16 mouse cellular contexts compared by ENCODE assay signal in genomic region chr4:140747978-140748377, GRCm38 (mm10). TPM values are rescaled to one million over a fixed set of nuclear protein-coding genes. Genes with fewer than 3 reads are reported as not detected.
DNase-seq lines count a peak whose midpoint lies in the region; ATAC-seq lines count a peak whose summit lies in the region.
"Had no signal": no experiment of that assay in that cellular context is flagged by ENCODE, and none has a peak within 500 bp of the region (broad histone marks: within the 10 kb centered on the region; RNA-seq: fewer than 3 reads in every experiment).

No protein-coding gene starts in this region.

- peak overlapping the region; percentile 25; the same call in 1 of the 2 replicates for H3K27ac ChIP-seq in midbrain, embryonic 10.5 days (replicated peaks)
- no peak overlapping the region for H3K27ac ChIP-seq in midbrain, embryonic 13.5 days
- H3K27ac ChIP-seq in stomach, embryonic 15.5 days, result 0 out of 2 replicates have a peak overlapping the region, but pooled peaks have one; percentile 2
- H3K27ac ChIP-seq: gastrocnemius, adult 2 months; limb, embryonic 13.5 days had no signal

- peaks cover 24% of the 10 kb centered on the region for H3K27me3 ChIP-seq in midbrain, embryonic 10.5 days (ENCODE audit: low read depth, poor library complexity, severe bottlenecking)
- H3K27me3 ChIP-seq in midbrain, embryonic 13.5 days, result peaks cover 5% of the 10 kb centered on the region; the same call in 1 of the 2 replicates
- no peaks in the 10 kb centered on the region for H3K27me3 ChIP-seq in stomach, embryonic 15.5 days (replicated peaks)

- peak; percentile 28 for DNase-seq in gastrocnemius, postnatal 14 days
- no peak for DNase-seq in gastrocnemius, adult 8-10 months (ENCODE audit: low spot score in 2 of 2)
- no peak for DNase-seq in midbrain, embryonic 10.5 days (ENCODE audit: low spot score)
- peak; percentile 56 for DNase-seq in heart, postnatal 4 days
- DNase-seq in layer of hippocampus, adult 8-10 months (ENCODE audit: low spot score in 2 of 2), result no peak
- DNase-seq in urinary bladder, adult 18-20 months (ENCODE audit: low spot score in 2 of 2), result no peak
- DNase-seq: adrenal gland, postnatal 36 days; cerebellum, adult 8-10 months; gastrocnemius, adult 2 months; midbrain, embryonic 14.5 days had no signal

- intact Hi-C loops in gastrocnemius, postnatal 14 days (cut with DNase I; ENCODE audit: low total_unique reads), result no loop called here

- peaks cover 25% of the 10 kb centered on the region for H3K4me1 ChIP-seq in midbrain, embryonic 10.5 days
- peaks cover 8% of the 10 kb centered on the region for H3K4me1 ChIP-seq in midbrain, embryonic 13.5 days (replicated peaks)
- peaks cover 9% of the 10 kb centered on the region; the same call in 1 of the 2 replicates for H3K4me1 ChIP-seq in stomach, embryonic 15.5 days

- H3K4me3 ChIP-seq in midbrain, embryonic 10.5 days, result no peak overlapping the region
- no peak overlapping the region for H3K4me3 ChIP-seq in midbrain, embryonic 13.5 days (replicated peaks)
- H3K4me3 ChIP-seq in stomach, embryonic 15.5 days (replicated peaks), result no peak overlapping the region
- H3K4me3 ChIP-seq: erythroblast, embryonic 14.5 days; gastrocnemius, adult 2 months; limb, embryonic 13.5 days had no signal

- no peaks in the 10 kb centered on the region for H3K9me3 ChIP-seq in midbrain, embryonic 10.5 days (replicated peaks)
- no peaks in the 10 kb centered on the region for H3K9me3 ChIP-seq in midbrain, embryonic 13.5 days
- no peaks in the 10 kb centered on the region for H3K9me3 ChIP-seq in stomach, embryonic 15.5 days
- H3K9me3 ChIP-seq: limb, embryonic 13.5 days had no signal

- no peak overlapping the region for H3K9ac ChIP-seq in midbrain, embryonic 13.5 days (replicated peaks)
- H3K9ac ChIP-seq in stomach, embryonic 15.5 days, result no peak overlapping the region
- H3K9ac ChIP-seq: limb, embryonic 13.5 days had no signal

- no peak overlapping the region for H3K4me2 ChIP-seq in midbrain, embryonic 13.5 days (replicated peaks)
- H3K4me2 ChIP-seq in stomach, embryonic 15.5 days, result no peak overlapping the region
- H3K4me2 ChIP-seq: limb, embryonic 13.5 days had no signal

- WGBS in midbrain, embryonic 10.5 days, result 40% methylated on average over 12 of the region's 12 CpGs
- 36% methylated on average over 12 of the region's 12 CpGs for WGBS in midbrain, embryonic 13.5 days
- WGBS in stomach, embryonic 15.5 days, result 22% methylated on average over 12 of the region's 12 CpGs

- no peak for ATAC-seq in midbrain, embryonic 13.5 days
- 0 out of 2 replicates have a peak, but pooled peaks have one; percentile 37 for ATAC-seq in stomach, embryonic 15.5 days (ENCODE audit: insufficient read depth, low FRiP score, low read depth)

- H3K36me3 ChIP-seq in midbrain, embryonic 10.5 days, result no peaks in the 10 kb centered on the region
- no peaks in the 10 kb centered on the region for H3K36me3 ChIP-seq in midbrain, embryonic 13.5 days
- H3K36me3 ChIP-seq in stomach, embryonic 15.5 days, result no peaks in the 10 kb centered on the region
- H3K36me3 ChIP-seq: limb, embryonic 13.5 days had no signal

RNA-seq across cellular contexts. Expression of gene Padi6, which starts 5.5 kb away (rescaled TPM):
- total RNA-seq in gastrocnemius, postnatal 14 days (2021), result not detected
- total RNA-seq in gastrocnemius, adult 8-10 months (2022), result not detected
- 0.05 TPM in 1 of 2 replicates, not detected in the other for polyA plus RNA-seq in midbrain, embryonic 10.5 days (2016; fragmentation: Nextera tagmentation; extraction: Ambion mirVana)
- 0.08 TPM in 1 of 2 replicates, not detected in the other for polyA plus RNA-seq in midbrain, embryonic 13.5 days (2015; fragmentation: Nextera tagmentation; extraction: Ambion mirVana)
- total RNA-seq in heart, postnatal 4 days (2021), result not detected
- polyA plus RNA-seq in stomach, embryonic 15.5 days (2015; fragmentation: Nextera tagmentation; extraction: Ambion mirVana), result 0.19 and 0.49 TPM in 2 replicates
- not detected for total RNA-seq in layer of hippocampus, adult 8-10 months (2022)
- total RNA-seq: adrenal gland, postnatal 36 days; gastrocnemius, adult 2 months had no signal
- polyA plus RNA-seq: C2C12; erythroblast, embryonic 14.5 days; limb, embryonic 13.5 days; midbrain, embryonic 14.5 days had no signal

RNA-seq across cellular contexts. Expression of gene Padi4, which starts 26.1 kb away (rescaled TPM):
- total RNA-seq in gastrocnemius, postnatal 14 days (2021), result under 1 TPM; 0.13 to 0.14 TPM
- total RNA-seq in gastrocnemius, adult 8-10 months (2022), result not detected
- polyA plus RNA-seq in midbrain, embryonic 10.5 days (2016; fragmentation: Nextera tagmentation; extraction: Ambion mirVana), result 0.54 and 0.55 TPM in 2 replicates
- polyA plus RNA-seq in midbrain, embryonic 13.5 days (2015; fragmentation: Nextera tagmentation; extraction: Ambion mirVana), result 0.19 TPM in 2 replicates
- total RNA-seq in heart, postnatal 4 days (2021), result under 1 TPM; 0.63 to 0.74 TPM
- 1.7 and 2.8 TPM in 2 replicates for polyA plus RNA-seq in stomach, embryonic 15.5 days (2015; fragmentation: Nextera tagmentation; extraction: Ambion mirVana)
- under 1 TPM in 1 of 4 experiments, not detected in 3; 0.18 TPM for total RNA-seq in layer of hippocampus, adult 8-10 months (2022)
- total RNA-seq: gastrocnemius, adult 2 months; layer of hippocampus, adult 18-20 months had no signal
- polyA plus RNA-seq: erythroblast, embryonic 14.5 days had no signal

RNA-seq across cellular contexts. Expression of gene Rcc2, which starts 47.6 kb away (rescaled TPM):
- 10 to 100 TPM; 14.2 to 19.3 TPM for total RNA-seq in gastrocnemius, postnatal 14 days (2021)
- 1 to 10 TPM; 6.0 to 7.8 (median 6.4) TPM for total RNA-seq in gastrocnemius, adult 8-10 months (2022)
- 32.6 and 35.2 TPM in 2 replicates for polyA plus RNA-seq in midbrain, embryonic 10.5 days (2016; fragmentation: Nextera tagmentation; extraction: Ambion mirVana)
- polyA plus RNA-seq in midbrain, embryonic 13.5 days (2015; fragmentation: Nextera tagmentation; extraction: Ambion mirVana), result 23.6 and 26.3 TPM in 2 replicates
- total RNA-seq in heart, postnatal 4 days (2021), result 10 to 100 TPM; 38.2 to 38.5 TPM
- polyA plus RNA-seq in stomach, embryonic 15.5 days (2015; fragmentation: Nextera tagmentation; extraction: Ambion mirVana), result 46.5 and 47.9 TPM in 2 replicates
- 10 to 100 TPM; 82.5 to 87.8 (median 85.0) TPM for total RNA-seq in layer of hippocampus, adult 8-10 months (2022)

Comparison
In these comparisons a context has a peak if more than half of its experiments do, and no peak if none do; other contexts are left out.
1. DNase-seq: peak in gastrocnemius, postnatal 14 days (single experiment) and heart, postnatal 4 days (single experiment); none in gastrocnemius, adult 8-10 months (0 of 2), midbrain, embryonic 10.5 days (single experiment), layer of hippocampus, adult 8-10 months (0 of 2) and urinary bladder, adult 18-20 months (0 of 2).